Mouse (Mus musculus) liver, adult 2 months (tissue): ENCODE data around the gene Snx10.

Experiments used
- CTCF ChIP-seq: fragments of 200-500 bp; IDR thresholded peaks from 2 replicates; pipeline ENCODE4 v1.5.1; 2011; ENCODE audit warnings: low read depth, low read length, control low read depth
- POLR2A ChIP-seq: fragments of 200-500 bp; IDR thresholded peaks from 2 replicates; pipeline ENCODE4 v1.6.1; 2011; ENCODE audit warnings: low read length, control low read depth; ENCODE audit not compliant: insufficient read depth; ENCODE audit errors: extremely low read depth

DNA sequence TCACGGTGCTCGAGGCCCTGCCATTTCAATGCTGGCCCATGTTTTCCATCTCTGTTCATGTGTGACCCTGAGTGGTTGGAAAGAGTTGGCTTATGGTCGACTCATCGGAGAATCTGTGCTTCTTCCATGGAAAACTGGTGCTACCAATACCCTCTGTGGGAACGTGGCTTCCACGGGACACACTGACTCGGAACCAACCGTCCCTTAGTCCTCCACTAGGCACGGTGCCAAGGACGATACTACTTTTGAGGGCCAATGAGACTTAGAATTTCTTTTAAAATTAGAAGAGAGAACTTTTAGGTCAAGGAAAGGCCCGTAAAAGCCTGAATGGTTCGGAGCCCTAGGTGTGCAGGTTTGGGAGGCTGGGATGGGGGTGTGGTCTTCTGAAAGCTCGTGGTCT is 50.4 kb downstream of the Snx10 start:
- no peak for TF ChIP-seq POLR2A
- TF ChIP-seq CTCF: no peak
